Mouse (Mus musculus) midbrain, postnatal 0 days (tissue): ENCODE results near the gene Hes2. TPM values are rescaled to one million over a fixed set of nuclear protein-coding genes. Genes with fewer than 3 reads are reported as not detected.
A peak's percentile ranks its signal among the peaks of the same experiment; 100 is the strongest.

ENCODE experiments used
- ATAC-seq: fragments of 200-750 bp; cut with Nextera tagmentation; 2 replicates; pipeline ENCODE4 v1.8.0; 2017; ENCODE audit warnings: moderate number of reproducible peaks, mild to moderate bottlenecking, moderate TSS enrichment, moderate library complexity; ENCODE audit not compliant: low FRiP score
- DNase-seq: peaks from one replicate; pipeline ENCODE4 v3.0.0-alpha.2; 2015; ENCODE audit warnings: low spot score
- H3K27ac ChIP-seq: fragments of 300-500 bp; sonication (generic); 2 replicates; pipeline ENCODE4 v1.5.1; 2014; ENCODE audit warnings: low read depth, mild to moderate bottlenecking, low read length, mixed read lengths
- H3K27me3 ChIP-seq: fragments of 300-500 bp; sonication (generic); 2 replicates; pipeline ENCODE4 v1.6.1; 2014; ENCODE audit warnings: low read length, control low read depth, mixed read lengths; ENCODE audit not compliant: insufficient read depth
- H3K36me3 ChIP-seq: fragments of 300-500 bp; sonication (generic); 2 replicates; pipeline ENCODE4 v1.6.1; 2014; ENCODE audit warnings: low read length, control low read depth, mixed read lengths; ENCODE audit not compliant: insufficient read depth
- H3K4me1 ChIP-seq: fragments of 300-500 bp; sonication (generic); 2 replicates; pipeline ENCODE4 v1.6.1; 2014; ENCODE audit warnings: mild to moderate bottlenecking, control low read depth, antibody characterized with exemption, low read length, mixed read lengths; ENCODE audit not compliant: insufficient read depth
- H3K4me2 ChIP-seq: fragments of 300-500 bp; sonication (generic); 2 replicates; pipeline ENCODE4 v1.6.1; 2014; ENCODE audit warnings: low read depth, mild to moderate bottlenecking, low read length, mixed read lengths; ENCODE audit not compliant: poor library complexity, severe bottlenecking
- H3K4me3 ChIP-seq: fragments of 300-500 bp; sonication (generic); 2 replicates; pipeline ENCODE4 v1.5.1; 2014; ENCODE audit warnings: low read depth, mild to moderate bottlenecking, low read length, moderate library complexity
- H3K9ac ChIP-seq: fragments of 300-500 bp; sonication (generic); replicated peaks from 2 replicates; pipeline ENCODE4 v1.6.1; 2014; ENCODE audit warnings: mild to moderate bottlenecking, low read length, moderate library complexity, mixed read lengths; ENCODE audit not compliant: poor library complexity, severe bottlenecking
- H3K9me3 ChIP-seq: fragments of 300-500 bp; sonication (generic); 2 replicates; pipeline ENCODE4 v1.6.1; 2016; ENCODE audit warnings: low read length, control low read depth
- CTCF ChIP-seq: IDR thresholded peaks from 2 replicates; pipeline ENCODE4 v1.5.1; 2016; ENCODE audit warnings: antibody characterized with exemption, mild to moderate bottlenecking
- WGBS: fragments of 180-500 bp; shearing (Covaris S2); extraction: QIAGEN DNeasy Blood & Tissue Kit; methylation state at CpG from one replicate; pipeline ENCODE4 v1.1.7; 2014; 5-methylcytosine and 5-hydroxymethylcytosine counted together
- polyA plus RNA-seq: library from polyadenylated mRNA; unstranded; fragments of >200 nt; fragmentation: Nextera tagmentation; extraction: Ambion mirVana; gene quantifications from 2 replicates; pipeline ENCODE4 v1.2.1, GENCODE M21; 2015
- total RNA-seq: library from RNA; depleted of rRNA; stranded (reverse); fragments of >200 nt; gene quantifications from 2 replicates; pipeline ENCODE4 v1.2.3, GENCODE M21; 2014

The Hes2 gene
- total and polyA plus RNA-seq, 2 experiments from 2014 or later, result not detected

- H3K27ac ChIP-seq, result no peak overlapping the region
- peaks cover 80% of the 10 kb centered on the region for H3K27me3 ChIP-seq
- H3K4me1 ChIP-seq, result 0 out of 2 replicates have a peak, but pooled peaks cover 3% of the 10 kb centered on the region
- H3K4me3 ChIP-seq, result no peak overlapping the region
- TF ChIP-seq CTCF, result no peak
- no peak overlapping the region for H3K4me2 ChIP-seq
- H3K9ac ChIP-seq, result no peak overlapping the region
- peaks cover 15% of the 10 kb centered on the region for H3K36me3 ChIP-seq
- DNase-seq, result no peak
- no peak for ATAC-seq
- 78% methylated on average over 9 of the region's 9 CpGs for WGBS
- no peaks in the 10 kb centered on the region for H3K9me3 ChIP-seq
Measured at GRCm38 (mm10) chr4:152117538-152117937, 41.1 kb upstream of the Hes2 start.

- Histone ChIP-seq H3K9ac (no peak overlapping the region), H3K4me3 (no peak overlapping the region), H3K4me2 (peak overlapping the region; percentile 30), H3K27me3 (peaks cover 89% of the 10 kb centered on the region), H3K27ac (no peak overlapping the region), H3K9me3 (no peaks in the 10 kb centered on the region), H3K36me3 (0 out of 2 replicates have a peak, but pooled peaks cover 6% of the 10 kb centered on the region), H3K4me1 (0 out of 2 replicates have a peak, but pooled peaks cover 3% of the 10 kb centered on the region)
- no peak for ATAC-seq
- peak; percentile 67 for TF ChIP-seq CTCF
- WGBS, result 9% methylated on average over 39 of the region's 39 CpGs
- DNase-seq, result peak; percentile 52
Measured at GRCm38 (mm10) chr4:152119396-152120292, 39.0 kb upstream of the Hes2 start.

- Histone ChIP-seq H3K4me3 (no peak overlapping the region), H3K36me3 (no peaks in the 10 kb centered on the region), H3K4me1 (0 out of 2 replicates have a peak, but pooled peaks cover 5% of the 10 kb centered on the region), H3K27ac (no peak overlapping the region), H3K27me3 (peaks cover 89% of the 10 kb centered on the region), H3K4me2 (peak overlapping the region; percentile 19; the same call in 1 of the 2 replicates), H3K9ac (no peak overlapping the region), H3K9me3 (no peaks in the 10 kb centered on the region)
- DNase-seq (no peak), ATAC-seq (no peak)
- 2% methylated on average over 31 of the region's 31 CpGs for WGBS
- TF ChIP-seq CTCF, result no peak
Measured at GRCm38 (mm10) chr4:152120311-152121182, 38.1 kb upstream of the Hes2 start.

GRCm38 (mm10) chr4:152121183-152121505 is 37.5 kb upstream of the Hes2 start:
- Histone ChIP-seq H3K9ac (no peak overlapping the region), H3K36me3 (no peaks in the 10 kb centered on the region), H3K4me1 (peaks cover 11% of the 10 kb centered on the region; the same call in 1 of the 2 replicates), H3K27ac (no peak overlapping the region), H3K27me3 (peaks cover 89% of the 10 kb centered on the region), H3K4me3 (no peak overlapping the region), H3K4me2 (peak overlapping the region; percentile 19; the same call in 1 of the 2 replicates), H3K9me3 (no peaks in the 10 kb centered on the region)
- ATAC-seq (no peak), DNase-seq (no peak)
- 3% methylated on average over 12 of the region's 12 CpGs for WGBS
- TF ChIP-seq CTCF, result no peak

GRCm38 (mm10) chr4:152124361-152124961 is 34.2 kb upstream of the Hes2 start:
- 11% methylated on average over 13 of the region's 13 CpGs for WGBS
- H3K36me3 ChIP-seq, result no peaks in the 10 kb centered on the region
- no peak overlapping the region for H3K4me2 ChIP-seq
- TF ChIP-seq CTCF, result no peak
- no peaks in the 10 kb centered on the region for H3K9me3 ChIP-seq
- no peak overlapping the region for H3K4me3 ChIP-seq
- no peak overlapping the region for H3K9ac ChIP-seq
- H3K27ac ChIP-seq, result no peak overlapping the region
- ATAC-seq (no peak), DNase-seq (no peak)
- H3K4me1 ChIP-seq, result peaks cover 11% of the 10 kb centered on the region; the same call in 1 of the 2 replicates
- peaks cover 91% of the 10 kb centered on the region for H3K27me3 ChIP-seq
